Mouse (Mus musculus): Measurements from ENCODE around the gene Zfp558. TPM values are rescaled to one million over a fixed set of nuclear protein-coding genes. Genes with fewer than 3 reads are reported as not detected.
A peak's percentile ranks its signal among the peaks of the same experiment; 100 is the strongest.
"Not testable (repeated sequence)": the region's sequence is repeated elsewhere in the genome, so short reads cannot be mapped to it uniquely, and the experiment has no call there.

Gene Zfp558
- total RNA-seq (2021): 1 to 10 TPM; 2.3 to 2.8 TPM

DNA sequence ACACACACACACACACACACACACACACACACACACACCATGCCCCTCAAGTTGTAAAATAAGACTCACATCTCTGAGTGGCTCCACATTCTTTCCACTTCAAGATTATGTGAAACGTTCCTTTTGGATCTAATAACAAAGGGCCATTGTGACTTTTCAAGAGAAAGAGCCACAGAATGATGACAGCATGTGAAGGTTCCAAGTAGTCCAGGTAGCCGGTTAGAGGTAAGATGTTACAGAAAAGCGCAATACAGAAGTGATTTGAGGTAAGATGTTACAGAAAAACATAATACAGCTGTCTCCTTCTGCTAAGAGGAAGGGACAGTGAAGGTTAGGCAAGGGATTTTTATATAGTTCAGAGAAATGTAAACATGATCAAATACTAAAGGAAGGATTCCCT lies at the start of gene Zfp558, which contains the start of gene Mbd3l1:
Gene Zfp558, minus strand, starts transcription at position 101 of the 400 bp plus-strand sequence.
Gene Mbd3l1, plus strand, starts transcription at position 192 of the 400 bp plus-strand sequence.
- intact Hi-C loops (cut with DNase I): no loop called here
- no peak for DNase-seq (ENCODE audit: low spot score in 2 of 2)

DNA sequence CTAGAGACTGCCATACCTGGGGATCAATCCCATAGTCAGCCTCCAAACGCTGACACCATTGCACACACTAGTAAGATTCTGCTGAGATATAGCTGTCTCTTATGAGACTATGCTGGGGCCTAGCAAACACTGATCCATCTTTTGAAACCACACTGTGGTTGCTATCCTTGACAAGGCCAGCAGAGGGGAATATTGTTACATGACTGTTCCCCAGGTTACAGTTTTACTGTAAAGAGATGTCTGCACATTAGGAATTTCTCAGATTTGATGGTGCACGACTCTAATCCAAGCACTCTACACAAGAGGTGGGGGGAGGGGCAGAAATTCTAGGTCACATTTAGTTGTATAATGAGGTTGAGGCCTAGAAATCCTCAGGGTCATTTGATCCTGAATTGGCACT lies 30.0 kb upstream of the Zfp558 start:
- peak; percentile 1 to 2 for DNase-seq (ENCODE audit: low spot score in 2 of 2)
- intact Hi-C loops (cut with DNase I): loop anchor here (2.0 kb wide), 1 partner anchor 237 kb away; no protein-coding TSS in a partner anchor

DNA sequence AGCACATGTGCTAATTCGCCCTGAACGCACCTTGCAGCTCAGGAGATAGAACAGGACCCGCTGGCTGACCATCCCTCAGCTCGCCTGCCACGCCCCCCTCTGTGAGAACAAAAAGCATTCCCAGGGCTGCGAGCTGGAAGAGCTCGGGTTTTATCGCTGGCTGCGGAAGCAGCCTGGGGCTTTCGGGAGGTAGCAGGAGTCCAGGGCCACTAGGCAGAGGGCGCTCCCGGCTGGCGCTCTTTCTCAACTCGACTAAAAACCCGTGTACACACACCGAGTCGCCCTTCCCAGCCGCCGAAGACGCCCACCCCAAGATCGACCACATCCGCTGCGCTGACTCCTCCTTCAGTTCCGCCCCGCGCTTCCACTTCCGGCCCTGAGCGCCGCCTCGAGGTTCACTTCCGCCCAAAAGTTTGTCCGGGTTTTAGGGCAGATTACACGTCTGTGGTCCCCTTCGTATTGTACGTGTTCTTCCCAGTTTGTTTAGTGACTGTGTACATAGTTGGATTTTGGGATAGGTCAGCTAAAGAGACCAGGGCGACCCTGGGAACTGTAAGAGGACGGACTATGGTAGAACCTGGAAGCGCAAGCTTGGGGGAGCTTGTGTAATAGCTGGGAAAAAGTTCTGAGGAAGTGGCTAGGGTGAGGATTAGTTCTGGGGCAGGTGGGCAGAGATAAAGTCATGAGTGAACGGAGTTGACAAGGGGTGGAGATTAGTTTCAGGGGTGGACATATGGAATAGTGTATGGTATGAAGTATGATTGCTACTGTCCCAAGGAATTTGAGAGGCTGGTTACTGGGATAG lies 4.5 kb downstream of the Zfp558 start:
- peak; percentile 69 to 71 for DNase-seq (ENCODE audit: low spot score in 2 of 2)
- intact Hi-C loops (cut with DNase I): no loop called here

- no peak for DNase-seq (ENCODE audit: low spot score in 2 of 2)
- intact Hi-C loops (cut with DNase I): no loop called here
Measured at GRCm38 (mm10) chr9:18468005-18468404, 10.1 kb downstream of the Zfp558 start.

- intact Hi-C loops (cut with DNase I): no loop called here
- DNase-seq (ENCODE audit: low spot score in 2 of 2): no peak
Measured at GRCm38 (mm10) chr9:18467350-18467749, 10.7 kb downstream of the Zfp558 start.

DNA sequence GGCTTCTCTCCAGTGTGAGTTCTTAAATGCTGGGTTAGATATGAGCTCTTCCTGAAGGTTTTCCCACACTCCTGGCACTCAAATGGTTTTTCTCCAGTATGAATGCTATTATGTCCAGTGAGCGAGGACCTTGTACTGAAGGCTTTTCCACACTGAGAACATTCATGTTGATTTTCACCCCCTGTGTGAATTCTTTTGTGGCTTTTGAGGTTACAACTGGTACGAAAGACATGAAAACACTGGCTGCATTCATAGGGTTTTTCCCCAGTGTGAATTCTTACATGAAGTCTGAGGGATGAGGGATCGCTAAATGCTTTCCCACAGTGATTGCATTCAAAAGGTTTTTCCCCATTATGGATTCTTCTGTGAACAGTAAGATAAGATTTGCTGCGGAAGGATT lies 21.5 kb downstream of the Zfp558 start:
- no peak for DNase-seq (ENCODE audit: low spot score in 2 of 2)
- intact Hi-C loops (cut with DNase I): no loop called here

DNA sequence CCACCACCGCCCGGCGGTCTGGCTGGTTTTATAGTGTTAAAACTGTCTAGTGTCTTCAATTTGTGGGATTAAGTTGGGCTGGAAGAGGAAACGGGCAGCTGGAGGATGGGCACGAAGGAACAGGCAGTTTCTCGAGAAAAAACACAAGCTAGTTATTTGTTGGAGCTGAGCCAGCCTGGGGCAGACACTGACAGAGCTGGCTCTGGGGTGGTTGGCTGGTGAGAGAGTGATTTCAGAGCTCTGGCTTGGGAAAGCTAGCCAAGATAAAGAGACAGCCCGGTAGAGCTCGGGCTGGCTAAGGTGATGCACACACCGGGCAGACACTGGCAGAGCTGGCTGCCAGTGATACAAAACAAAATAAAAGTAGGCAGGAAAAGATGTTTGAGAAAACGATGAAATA lies 46.4 kb downstream of the Zfp558 start:
- intact Hi-C loops (cut with DNase I): no loop called here
- peak; percentile 1 for DNase-seq (ENCODE audit: low spot score in 2 of 2)

DNA sequence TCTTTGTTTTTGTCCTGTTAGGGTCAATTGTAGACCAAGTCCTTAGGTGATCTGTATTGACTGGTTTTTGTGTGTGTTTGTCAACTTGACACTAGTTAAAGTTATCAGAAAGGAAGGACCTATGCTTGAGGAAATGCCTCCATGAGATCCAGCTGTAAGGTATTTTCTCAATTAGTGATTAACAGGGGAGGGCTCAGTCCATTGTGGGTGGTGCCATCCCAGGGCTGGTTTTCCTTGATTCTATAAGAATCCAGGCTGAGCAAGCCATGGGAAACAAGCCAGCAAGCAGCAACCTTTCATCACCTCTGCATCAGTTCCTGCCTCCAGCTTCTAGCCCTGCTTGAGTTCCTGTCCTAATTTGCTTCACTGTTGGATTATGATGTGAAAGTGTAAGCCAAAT lies 47.7 kb downstream of the Zfp558 start, which contains the start of gene Mbd3l2:
Gene Mbd3l2, plus strand, starts transcription at position 301 of the 400 bp plus-strand sequence.
- DNase-seq (ENCODE audit: low spot score in 2 of 2): no peak
- intact Hi-C loops (cut with DNase I): no loop called here

- DNase-seq (ENCODE audit: low spot score in 2 of 2); intact Hi-C loops (cut with DNase I): not testable (repeated sequence)
Measured at GRCm38 (mm10) chr9:18412371-18412770, 65.7 kb downstream of the Zfp558 start.

Small RNA genes within 50 kb of the gene (microRNA-seq; reads per million reads assigned to microRNA genes)
- 0 reads per million in 2 experiments for gene Gm22854

Other genes starting within 250 kb of the Zfp558 start
- 100 to 1,000 TPM in 1 of 2 experiments, 10 to 100 TPM in 1; 96.8 to 113 TPM for gene Chordc1, start 186.1 kb downstream of the Zfp558 start, total RNA-seq (2021)
- 1 to 10 TPM in 1 of 2 experiments, under 1 TPM in 1; 0.89 to 1.1 TPM for gene Naalad2, start 75.3 kb downstream of the Zfp558 start, total RNA-seq (2021)
- gene Ubtfl1, start 73.8 kb downstream of the Zfp558 start, total RNA-seq (2021): not detected
- not detected for gene Mbd3l2, start 47.6 kb downstream of the Zfp558 start, total RNA-seq (2021)
- gene Mbd3l1, start 91 bp upstream of the Zfp558 start, total RNA-seq (2021): not detected
- gene Muc16, start 196.3 kb upstream of the Zfp558 start, total RNA-seq (2021): not detected

Measured in left cerebral cortex, postnatal 25 days (tissue).